Comparison of ENCODE assay signal across 8 mouse cellular contexts in the genomic region with DNA sequence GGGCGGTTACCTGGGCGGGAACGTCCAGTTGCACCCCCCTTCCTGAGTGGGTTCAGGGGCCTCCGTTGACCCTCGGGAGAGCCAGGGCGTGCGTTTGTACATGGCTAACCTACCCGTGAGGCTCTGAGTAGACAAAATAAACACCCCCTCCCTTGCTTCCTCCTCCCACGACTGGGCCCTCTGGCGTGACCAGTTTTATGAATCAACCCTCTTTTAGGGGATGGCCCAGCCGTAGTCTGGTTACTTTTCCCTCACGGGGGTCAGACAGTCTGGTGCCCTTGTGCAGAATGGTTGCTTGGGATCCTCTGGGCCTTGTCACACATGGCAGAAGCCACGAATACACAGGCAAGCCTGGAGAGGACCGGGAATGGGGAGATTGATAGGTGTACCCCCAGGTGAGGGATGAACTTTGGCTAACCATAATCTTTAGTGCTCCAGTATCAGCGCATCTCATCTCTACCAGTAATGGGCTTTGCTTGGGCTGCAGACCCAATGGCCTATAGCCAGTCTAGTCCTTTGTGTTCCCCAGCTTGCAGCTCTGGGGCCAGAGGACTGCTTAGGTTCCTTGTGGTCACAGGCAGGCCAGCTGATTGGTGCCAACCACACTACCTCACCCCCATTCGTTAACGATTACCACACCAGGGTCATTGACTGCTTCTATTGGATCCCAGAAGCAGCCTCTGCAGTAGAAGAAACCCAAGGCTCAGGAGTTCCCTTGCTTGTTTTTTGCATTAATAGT. TPM values are rescaled to one million over a fixed set of nuclear protein-coding genes. Genes with fewer than 3 reads are reported as not detected.
DNase-seq lines count a peak whose midpoint lies in the region; ATAC-seq and TF ChIP-seq lines count a peak whose summit lies in the region.

No protein-coding gene starts in this region.

- no peaks in the 10 kb centered on the region for H3K9me3 ChIP-seq in embryonic facial prominence, embryonic 14.5 days (ENCODE audit: control insufficient read depth, low read length)
- H3K9me3 ChIP-seq in hindbrain, postnatal 0 days (ENCODE audit: low read length), result no peaks in the 10 kb centered on the region
- H3K9me3 ChIP-seq in liver, embryonic 13.5 days (replicated peaks), result no peaks in the 10 kb centered on the region
- no peaks in the 10 kb centered on the region for H3K9me3 ChIP-seq in neural tube, embryonic 12.5 days

- H3K27me3 ChIP-seq in embryonic facial prominence, embryonic 14.5 days (replicated peaks; ENCODE audit: control insufficient read depth, insufficient read depth, low read length), result no peaks in the 10 kb centered on the region
- H3K27me3 ChIP-seq in hindbrain, postnatal 0 days (ENCODE audit: insufficient read depth, low read length), result no peaks in the 10 kb centered on the region
- no peaks in the 10 kb centered on the region for H3K27me3 ChIP-seq in liver, embryonic 13.5 days
- no peaks in the 10 kb centered on the region for H3K27me3 ChIP-seq in neural tube, embryonic 12.5 days (replicated peaks)

- peak; percentile 29 for DNase-seq in adrenal gland, postnatal 10 days
- DNase-seq in adrenal gland, postnatal 25 days, result no peak
- DNase-seq in embryonic facial prominence, embryonic 14.5 days (ENCODE audit: low spot score), result peak; percentile 53
- peak; percentile 37 for DNase-seq in hindbrain, postnatal 0 days (ENCODE audit: low spot score)
- DNase-seq in liver, embryonic 13.5 days, result no peak
- DNase-seq in gastrocnemius, postnatal 14 days, result no peak
- DNase-seq in cerebellum, postnatal 14 days, result no peak

- ATAC-seq in embryonic facial prominence, embryonic 14.5 days (ENCODE audit: low read depth), result peak; percentile 15
- peak; percentile 16; the same call in 1 of the 2 replicates for ATAC-seq in hindbrain, postnatal 0 days
- ATAC-seq in liver, embryonic 13.5 days (ENCODE audit: low read depth), result peak; percentile 19
- peak; percentile 41 for ATAC-seq in neural tube, embryonic 12.5 days (ENCODE audit: low FRiP score, low read depth)

- H3K9ac ChIP-seq in embryonic facial prominence, embryonic 14.5 days (ENCODE audit: low read depth, low read length), result peak overlapping the region; percentile 75
- peak overlapping the region; percentile 57 for H3K9ac ChIP-seq in hindbrain, postnatal 0 days (replicated peaks; ENCODE audit: low read length)
- peak overlapping the region; percentile 76 for H3K9ac ChIP-seq in liver, embryonic 13.5 days
- peak overlapping the region; percentile 62 for H3K9ac ChIP-seq in neural tube, embryonic 12.5 days

- H3K4me1 ChIP-seq in embryonic facial prominence, embryonic 14.5 days (ENCODE audit: control insufficient read depth, insufficient read depth, low read length), result peaks cover 38% of the 10 kb centered on the region
- H3K4me1 ChIP-seq in hindbrain, postnatal 0 days (ENCODE audit: insufficient read depth, low read length), result peaks cover 32% of the 10 kb centered on the region
- peaks cover 61% of the 10 kb centered on the region for H3K4me1 ChIP-seq in liver, embryonic 13.5 days (replicated peaks)
- H3K4me1 ChIP-seq in neural tube, embryonic 12.5 days, result peaks cover 33% of the 10 kb centered on the region

- intact Hi-C loops in gastrocnemius, postnatal 14 days (cut with DNase I; ENCODE audit: low total_unique reads), result no loop called here

- 5% methylated on average over 14 of the region's 17 CpGs for WGBS in embryonic facial prominence, embryonic 14.5 days
- WGBS in hindbrain, postnatal 0 days, result 12% methylated on average over 17 of the region's 17 CpGs
- 11% methylated on average over 17 of the region's 17 CpGs for WGBS in liver, embryonic 13.5 days (ENCODE audit: insufficient replicate concordance)
- WGBS in neural tube, embryonic 12.5 days, result 6% methylated on average over 17 of the region's 17 CpGs

- H3K27ac ChIP-seq in embryonic facial prominence, embryonic 14.5 days (replicated peaks; ENCODE audit: low read depth, low read length), result peak overlapping the region; percentile 77
- peak overlapping the region; percentile 64; the same call in 1 of the 2 replicates for H3K27ac ChIP-seq in hindbrain, postnatal 0 days
- peak overlapping the region; percentile 76 for H3K27ac ChIP-seq in liver, embryonic 13.5 days
- peak overlapping the region; percentile 29; the same call in 1 of the 2 replicates for H3K27ac ChIP-seq in neural tube, embryonic 12.5 days

- peaks cover 16% of the 10 kb centered on the region for H3K36me3 ChIP-seq in embryonic facial prominence, embryonic 14.5 days (ENCODE audit: control insufficient read depth, insufficient read depth, low read length)
- H3K36me3 ChIP-seq in hindbrain, postnatal 0 days (ENCODE audit: insufficient read depth, low read length), result no peaks in the 10 kb centered on the region; the same call in 1 of the 2 replicates
- peaks cover 11% of the 10 kb centered on the region; the same call in 1 of the 2 replicates for H3K36me3 ChIP-seq in liver, embryonic 13.5 days
- H3K36me3 ChIP-seq in neural tube, embryonic 12.5 days, result peaks cover 3% of the 10 kb centered on the region; the same call in 1 of the 2 replicates

- H3K4me3 ChIP-seq in embryonic facial prominence, embryonic 14.5 days (ENCODE audit: low read depth, low read length), result peak overlapping the region; percentile 64
- peak overlapping the region; percentile 49 for H3K4me3 ChIP-seq in hindbrain, postnatal 0 days (ENCODE audit: low read length)
- H3K4me3 ChIP-seq in liver, embryonic 13.5 days (replicated peaks), result peak overlapping the region; percentile 66
- H3K4me3 ChIP-seq in neural tube, embryonic 12.5 days, result peak overlapping the region; percentile 57

- peak overlapping the region; percentile 66 for H3K4me2 ChIP-seq in embryonic facial prominence, embryonic 14.5 days (ENCODE audit: low read depth, low read length)
- peak overlapping the region; percentile 81 for H3K4me2 ChIP-seq in hindbrain, postnatal 0 days (ENCODE audit: low read depth, low read length)
- H3K4me2 ChIP-seq in liver, embryonic 13.5 days, result peak overlapping the region; percentile 95
- peak overlapping the region; percentile 90 for H3K4me2 ChIP-seq in neural tube, embryonic 12.5 days (replicated peaks)

- TF ChIP-seq CTCF in hindbrain, postnatal 0 days (IDR thresholded peaks at IDR 0.05; ENCODE audit: low read depth), result no peak

RNA-seq across cellular contexts. Expression of a gene that starts 0.6 kb away (rescaled TPM):
- 100 to 1,000 TPM; 161 to 167 TPM for total RNA-seq in adrenal gland, postnatal 10 days (2021)
- total RNA-seq in adrenal gland, postnatal 25 days (2021), result 117 and 125 TPM in 2 replicates
- 57.6 and 57.7 TPM in 2 replicates for polyA plus RNA-seq in embryonic facial prominence, embryonic 14.5 days (2014; fragmentation: Nextera tagmentation; extraction: Ambion mirVana)
- 49.6 and 50.6 TPM in 2 replicates for total RNA-seq in hindbrain, postnatal 0 days (2014; rRNA removed)
- 52.9 and 54.3 TPM in 2 replicates for polyA plus RNA-seq in hindbrain, postnatal 0 days (2015; fragmentation: Nextera tagmentation; extraction: Ambion mirVana)
- polyA plus RNA-seq in liver, embryonic 13.5 days (2015; fragmentation: Nextera tagmentation; extraction: Ambion mirVana), result 51.8 and 62.5 TPM in 2 replicates
- 51.5 and 56.4 TPM in 2 replicates for polyA plus RNA-seq in neural tube, embryonic 12.5 days (2016; fragmentation: Nextera tagmentation; extraction: Ambion mirVana)
- 100 to 1,000 TPM in 1 of 2 experiments, 10 to 100 TPM in 1; 88.0 to 100 TPM for total RNA-seq in gastrocnemius, postnatal 14 days (2021)

RNA-seq across cellular contexts. Expression of a gene that starts 0.7 kb away (rescaled TPM):
- total RNA-seq in adrenal gland, postnatal 10 days (2021), result 10 to 100 TPM; 10.0 to 14.7 TPM
- total RNA-seq in adrenal gland, postnatal 25 days (2021), result 5.4 and 9.3 TPM in 2 replicates
- polyA plus RNA-seq in embryonic facial prominence, embryonic 14.5 days (2014; fragmentation: Nextera tagmentation; extraction: Ambion mirVana), result 31.3 and 32.4 TPM in 2 replicates
- total RNA-seq in hindbrain, postnatal 0 days (2014; rRNA removed), result 18.4 and 18.8 TPM in 2 replicates
- 6.1 and 7.3 TPM in 2 replicates for polyA plus RNA-seq in hindbrain, postnatal 0 days (2015; fragmentation: Nextera tagmentation; extraction: Ambion mirVana)
- 2.9 TPM in 2 replicates for polyA plus RNA-seq in liver, embryonic 13.5 days (2015; fragmentation: Nextera tagmentation; extraction: Ambion mirVana)
- 10.9 and 11.3 TPM in 2 replicates for polyA plus RNA-seq in neural tube, embryonic 12.5 days (2016; fragmentation: Nextera tagmentation; extraction: Ambion mirVana)
- 1 to 10 TPM; 7.6 to 8.4 TPM for total RNA-seq in gastrocnemius, postnatal 14 days (2021)

RNA-seq across cellular contexts. Expression of a gene that starts 15.6 kb away (rescaled TPM):
- 100 to 1,000 TPM; 115 to 116 TPM for total RNA-seq in adrenal gland, postnatal 10 days (2021)
- total RNA-seq in adrenal gland, postnatal 25 days (2021), result 81.9 and 83.4 TPM in 2 replicates
- 90.8 and 90.9 TPM in 2 replicates for polyA plus RNA-seq in embryonic facial prominence, embryonic 14.5 days (2014; fragmentation: Nextera tagmentation; extraction: Ambion mirVana)
- 25.4 and 88.3 TPM in 2 replicates for total RNA-seq in hindbrain, postnatal 0 days (2014; rRNA removed)
- polyA plus RNA-seq in hindbrain, postnatal 0 days (2015; fragmentation: Nextera tagmentation; extraction: Ambion mirVana), result 135 and 140 TPM in 2 replicates
- 67.5 and 74.1 TPM in 2 replicates for polyA plus RNA-seq in liver, embryonic 13.5 days (2015; fragmentation: Nextera tagmentation; extraction: Ambion mirVana)
- polyA plus RNA-seq in neural tube, embryonic 12.5 days (2016; fragmentation: Nextera tagmentation; extraction: Ambion mirVana), result 121 and 143 TPM in 2 replicates
- total RNA-seq in gastrocnemius, postnatal 14 days (2021), result 10 to 100 TPM; 68.0 to 74.9 TPM

RNA-seq across cellular contexts. Expression of a gene that starts 39.1 kb away (rescaled TPM):
- 10 to 100 TPM; 27.9 to 38.7 TPM for total RNA-seq in adrenal gland, postnatal 10 days (2021)
- total RNA-seq in adrenal gland, postnatal 25 days (2021), result 36.2 and 39.7 TPM in 2 replicates
- polyA plus RNA-seq in embryonic facial prominence, embryonic 14.5 days (2014; fragmentation: Nextera tagmentation; extraction: Ambion mirVana), result 11.5 and 16.1 TPM in 2 replicates
- total RNA-seq in hindbrain, postnatal 0 days (2014; rRNA removed), result 41.4 and 43.3 TPM in 2 replicates
- polyA plus RNA-seq in hindbrain, postnatal 0 days (2015; fragmentation: Nextera tagmentation; extraction: Ambion mirVana), result 29.1 and 30.2 TPM in 2 replicates
- polyA plus RNA-seq in liver, embryonic 13.5 days (2015; fragmentation: Nextera tagmentation; extraction: Ambion mirVana), result 7.0 and 9.9 TPM in 2 replicates
- 23.6 and 31.2 TPM in 2 replicates for polyA plus RNA-seq in neural tube, embryonic 12.5 days (2016; fragmentation: Nextera tagmentation; extraction: Ambion mirVana)
- total RNA-seq in gastrocnemius, postnatal 14 days (2021), result 10 to 100 TPM; 13.9 to 17.8 TPM

RNA-seq across cellular contexts. Expression of a gene that starts 45.9 kb away (rescaled TPM):
- total RNA-seq in adrenal gland, postnatal 10 days (2021), result 10 to 100 TPM; 22.9 to 34.3 TPM
- 17.1 and 23.0 TPM in 2 replicates for total RNA-seq in adrenal gland, postnatal 25 days (2021)
- polyA plus RNA-seq in embryonic facial prominence, embryonic 14.5 days (2014; fragmentation: Nextera tagmentation; extraction: Ambion mirVana), result 34.7 and 36.3 TPM in 2 replicates
- total RNA-seq in hindbrain, postnatal 0 days (2014; rRNA removed), result 25.8 and 28.2 TPM in 2 replicates
- polyA plus RNA-seq in hindbrain, postnatal 0 days (2015; fragmentation: Nextera tagmentation; extraction: Ambion mirVana), result 12.0 and 12.5 TPM in 2 replicates
- polyA plus RNA-seq in liver, embryonic 13.5 days (2015; fragmentation: Nextera tagmentation; extraction: Ambion mirVana), result 2.4 and 2.8 TPM in 2 replicates
- polyA plus RNA-seq in neural tube, embryonic 12.5 days (2016; fragmentation: Nextera tagmentation; extraction: Ambion mirVana), result 36.5 and 36.7 TPM in 2 replicates
- 10 to 100 TPM; 11.8 to 15.2 TPM for total RNA-seq in gastrocnemius, postnatal 14 days (2021)

Comparison
In these comparisons a context has a peak if more than half of its experiments do, and no peak if none do; other contexts are left out.
1. DNase-seq: peak in adrenal gland, postnatal 10 days (single experiment), embryonic facial prominence, embryonic 14.5 days (single experiment) and hindbrain, postnatal 0 days (single experiment); none in adrenal gland, postnatal 25 days (single experiment), liver, embryonic 13.5 days (single experiment), gastrocnemius, postnatal 14 days (single experiment) and cerebellum, postnatal 14 days (0 of 2).
2. Peak in every context shown above with its lines, with median percentiles within 50 percentile points of each other: ATAC-seq, H3K27ac ChIP-seq, H3K4me2 ChIP-seq, H3K4me3 ChIP-seq and H3K9ac ChIP-seq.